Mouse (Mus musculus): ENCODE results near the gene Nfx1.

- TF ChIP-seq EP300 (IDR thresholded peaks at IDR 0.05; ENCODE audit: insufficient read depth, low read depth, low read length): no peak
- peak; percentile 92 for TF ChIP-seq CTCF (IDR thresholded peaks at IDR 0.05; ENCODE audit: low read depth, low read length)
- no peak for TF ChIP-seq POLR2A (IDR thresholded peaks at IDR 0.05; ENCODE audit: insufficient read depth, low read length)
These were observed 1.0 kb downstream of the Nfx1 start for GRCm38 (mm10) chr4:40971744-40972143.

Measured in ES-Bruce4 (cell line).